Mouse (Mus musculus): ENCODE data around the gene Rps29.
A peak's percentile ranks its signal among the peaks of the same experiment; 100 is the strongest.

Gene Rps29

GRCm38 (mm10) chr12:69158765-69159577, at the start of gene Rps29:
Gene Rps29, minus strand, starts transcription at chr12:69159186.
- peak; percentile 94 for DNase-seq (ENCODE audit: low spot score in 2 of 2)

- no peak for DNase-seq (ENCODE audit: low spot score in 2 of 2)
Measured at GRCm38 (mm10) chr12:69208520-69208919, 49.5 kb upstream of the Rps29 start.

GRCm38 (mm10) chr12:69207926-69208325, 48.9 kb upstream of the Rps29 start:
- DNase-seq (ENCODE audit: low spot score in 2 of 2): no peak

DNA sequence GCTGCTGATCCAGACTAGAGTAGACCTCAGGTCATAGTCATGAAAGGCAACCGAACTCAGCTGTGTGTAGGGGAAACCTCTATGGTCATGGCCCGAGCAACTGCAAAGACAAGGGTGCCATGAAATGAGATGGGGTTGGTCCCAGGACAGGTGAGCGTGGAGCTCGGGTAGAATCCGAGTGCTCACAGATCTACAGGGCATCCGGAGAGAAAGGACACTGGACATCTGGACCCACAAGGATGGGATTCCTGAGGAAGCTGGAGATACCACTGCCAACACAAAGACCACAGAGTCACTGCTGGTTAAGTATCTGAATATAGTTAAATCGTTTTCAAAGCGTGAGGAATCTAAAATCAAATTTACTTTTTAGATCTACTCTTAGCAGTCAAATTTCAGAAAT, 48.4 kb upstream of the Rps29 start:
- DNase-seq (ENCODE audit: low spot score in 2 of 2): no peak

- no peak for DNase-seq (ENCODE audit: low spot score in 2 of 2)
Measured at GRCm38 (mm10) chr12:69204052-69204833, 45.3 kb upstream of the Rps29 start, which contains the start of gene Gm49384. Gene Gm49384, minus strand, starts transcription at chr12:69204267.

DNA sequence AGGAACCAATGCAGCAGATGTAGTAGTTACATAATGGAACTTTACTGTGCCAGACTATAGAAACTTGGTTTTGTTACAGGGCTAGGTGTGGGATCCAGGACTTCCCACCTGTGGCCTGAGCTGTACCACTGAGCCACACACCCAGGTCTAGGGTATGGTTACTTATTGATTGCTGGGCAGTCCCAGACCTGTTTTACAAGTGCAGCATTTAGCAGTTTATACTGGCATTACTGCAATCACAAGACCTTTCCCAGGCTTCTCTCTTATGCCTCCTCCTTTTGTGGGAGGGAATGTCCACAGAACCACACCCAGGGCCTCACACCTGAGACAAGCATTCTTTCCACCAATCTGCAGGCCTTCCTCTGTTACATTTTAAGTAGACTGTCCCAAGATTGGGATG, 40.0 kb upstream of the Rps29 start:
- no peak for DNase-seq (ENCODE audit: low spot score in 2 of 2)

DNA sequence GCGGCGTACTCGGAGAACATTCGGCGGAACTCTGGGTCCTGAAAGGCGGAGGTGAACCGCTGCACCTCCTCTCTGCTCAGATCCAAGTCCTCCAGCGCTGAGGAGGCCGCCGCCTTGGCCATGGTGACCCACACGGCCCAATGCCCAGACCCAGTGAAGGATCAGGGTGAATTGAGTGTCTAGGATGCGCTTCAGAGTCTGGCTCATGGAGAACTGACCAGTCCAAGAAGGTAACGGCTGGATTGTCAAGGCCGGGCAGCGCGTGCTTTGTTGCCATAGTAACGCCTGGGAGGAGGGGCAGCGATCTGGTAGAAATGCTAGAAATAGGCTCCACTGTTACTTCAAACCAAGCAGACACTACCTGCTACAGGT, 39.2 kb upstream of the Rps29 start, which contains the start of gene Dnaaf2:
Gene Dnaaf2, minus strand, starts transcription at position 266 of the 372 bp plus-strand sequence.
- peak; percentile 42 to 62 for DNase-seq (ENCODE audit: low spot score in 2 of 2)

DNA sequence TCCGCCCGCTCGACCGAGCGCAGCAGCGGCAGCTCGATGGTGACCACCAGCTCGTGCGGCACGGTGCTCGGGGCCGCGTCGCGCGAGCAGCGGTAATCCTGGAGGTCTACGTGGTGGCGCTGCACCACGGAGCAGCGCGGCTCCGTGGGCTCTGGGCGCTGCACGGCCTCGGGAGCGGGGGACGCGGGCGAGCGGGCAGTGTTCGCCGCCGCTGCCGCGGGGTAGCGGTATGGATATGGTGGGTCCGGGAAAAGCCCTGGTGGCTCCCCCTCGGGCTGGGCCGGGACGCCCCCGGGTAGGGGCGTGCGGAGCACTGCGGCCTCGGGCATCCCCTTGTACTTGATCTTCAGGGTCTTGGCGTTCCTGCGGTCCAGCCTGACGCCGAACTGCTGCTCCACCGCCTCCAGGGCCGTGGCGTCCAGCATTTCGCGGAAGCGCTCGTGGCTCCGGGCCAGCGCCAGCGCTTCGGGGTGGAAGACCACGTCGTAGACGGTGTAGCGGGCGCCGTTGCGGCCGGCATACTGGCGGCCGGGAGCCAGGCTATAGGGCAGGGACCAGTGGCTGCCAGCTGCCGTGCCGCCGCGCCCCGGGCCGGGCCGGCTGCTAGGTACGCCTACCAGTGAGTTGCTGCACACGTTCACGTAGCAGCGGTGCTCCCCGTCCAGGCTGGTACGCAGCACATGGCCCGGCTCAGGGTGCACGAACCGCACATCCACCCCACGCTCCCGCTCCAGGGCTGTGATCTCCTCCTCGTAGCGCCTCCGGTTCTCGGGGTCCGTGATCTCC, 38.6 kb upstream of the Rps29 start:
- peak in 1 of 2 experiments; percentile 25 for DNase-seq (ENCODE audit: low spot score in 2 of 2)

- peak; percentile 47 to 57 for DNase-seq (ENCODE audit: low spot score in 2 of 2)
Measured at GRCm38 (mm10) chr12:69196444-69197377, 37.7 kb upstream of the Rps29 start, which contains the start of gene Gm49383. Gene Gm49383, minus strand, starts transcription at chr12:69197104.

GRCm38 (mm10) chr12:69192637-69193036, 33.7 kb upstream of the Rps29 start:
- no peak for DNase-seq (ENCODE audit: low spot score in 2 of 2)

- no peak for DNase-seq (ENCODE audit: low spot score in 2 of 2)
Measured at GRCm38 (mm10) chr12:69191396-69191795, 32.4 kb upstream of the Rps29 start.

DNA sequence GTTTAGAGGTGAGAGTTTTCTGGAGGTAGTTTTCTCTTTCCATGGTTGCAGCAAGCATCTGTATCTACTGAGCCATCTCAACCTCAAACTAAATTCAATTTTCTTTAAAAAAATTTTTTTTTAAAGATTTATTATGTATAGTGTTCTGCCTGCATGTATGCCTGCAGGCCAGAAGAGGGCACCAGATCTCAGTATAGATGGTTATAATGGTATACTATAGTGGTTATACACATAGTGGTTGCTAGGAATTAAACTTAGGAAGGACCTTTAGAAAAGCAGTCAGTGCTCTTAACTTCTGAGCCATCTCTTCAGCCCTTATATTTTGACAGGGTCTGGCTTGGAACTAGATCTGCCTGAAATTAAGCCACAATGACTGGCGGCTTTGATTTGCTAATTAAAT, 31.5 kb upstream of the Rps29 start:
- no peak for DNase-seq (ENCODE audit: low spot score in 2 of 2)

- DNase-seq (ENCODE audit: low spot score in 2 of 2): no peak
Measured at GRCm38 (mm10) chr12:69190074-69190473, 31.1 kb upstream of the Rps29 start.

GRCm38 (mm10) chr12:69186811-69187471, 28.0 kb upstream of the Rps29 start:
- no peak for DNase-seq (ENCODE audit: low spot score in 2 of 2)

GRCm38 (mm10) chr12:69185371-69185770, 26.4 kb upstream of the Rps29 start:
- no peak for DNase-seq (ENCODE audit: low spot score in 2 of 2)

GRCm38 (mm10) chr12:69184342-69185295, 25.6 kb upstream of the Rps29 start:
- peak; percentile 50 to 56 for DNase-seq (ENCODE audit: low spot score in 2 of 2)

DNA sequence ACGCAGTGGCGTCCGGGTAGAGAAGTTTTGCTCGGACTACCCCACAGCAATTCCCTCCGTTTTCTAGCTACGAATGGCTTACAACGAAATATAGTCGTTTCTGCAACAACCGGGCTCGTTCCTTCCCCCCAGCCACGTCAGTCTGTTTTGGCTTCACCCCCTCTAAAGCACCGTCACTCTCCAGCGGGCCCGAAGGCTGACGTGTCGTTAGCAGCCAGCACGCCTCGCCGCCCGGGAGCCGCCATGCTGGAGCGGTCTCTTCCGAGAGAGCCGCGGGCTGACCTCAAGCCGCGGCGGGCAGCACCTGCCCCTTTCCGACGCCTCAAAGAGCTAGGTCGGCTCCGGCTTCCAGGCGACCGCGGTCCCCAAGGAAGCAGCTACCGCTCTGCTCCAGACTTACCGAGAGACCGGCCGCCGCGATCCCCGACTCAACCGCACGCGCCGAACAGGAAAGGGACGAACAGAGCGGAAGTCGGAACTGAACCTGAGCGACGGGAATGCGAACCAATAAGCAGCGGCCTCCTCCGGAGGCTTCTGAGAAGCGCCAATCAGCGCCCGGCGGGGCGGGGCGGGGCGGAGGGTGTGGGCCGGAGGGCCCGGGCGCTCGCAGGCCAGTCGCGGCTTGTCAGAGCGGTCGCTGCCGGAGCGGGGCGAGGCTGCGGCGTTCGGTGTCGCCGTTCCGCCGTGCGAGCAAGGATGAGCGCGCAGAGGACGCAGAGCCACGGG, 24.8 kb upstream of the Rps29 start, which contains the start of the genes Rpl36al and Mgat2:
Gene Rpl36al, minus strand, starts transcription at position 501 of the 726 bp plus-strand sequence.
Gene Mgat2, plus strand, starts transcription at position 575 of the 726 bp plus-strand sequence.
- peak; percentile 98 to 99 for DNase-seq (ENCODE audit: low spot score in 2 of 2)

GRCm38 (mm10) chr12:69181800-69182199, 22.8 kb upstream of the Rps29 start:
- no peak for DNase-seq (ENCODE audit: low spot score in 2 of 2)

Data from spleen, postnatal 14 days (tissue).